Mouse (Mus musculus) hindbrain, embryonic 13.5 days (tissue): ENCODE measurements around the gene Lef1. TPM values are rescaled to one million over a fixed set of nuclear protein-coding genes. Genes with fewer than 3 reads are reported as not detected.

Source experiments
- ATAC-seq: fragments of 200-750 bp; cut with Nextera tagmentation; 2 replicates; pipeline ENCODE4 v1.8.0; 2017; ENCODE audit warnings: moderate TSS enrichment; ENCODE audit not compliant: low FRiP score
- H3K27ac ChIP-seq: fragments of 300-500 bp; sonication (generic); 2 replicates; pipeline ENCODE4 v1.5.1; 2015; ENCODE audit warnings: inconsistent platforms, mild to moderate bottlenecking, moderate library complexity
- H3K27me3 ChIP-seq: fragments of 300-500 bp; sonication (generic); 2 replicates; pipeline ENCODE4 v1.6.1; 2015; ENCODE audit warnings: mild to moderate bottlenecking, inconsistent platforms
- H3K36me3 ChIP-seq: fragments of 300-500 bp; sonication (generic); 2 replicates; pipeline ENCODE4 v1.6.1; 2015; ENCODE audit warnings: mild to moderate bottlenecking, inconsistent platforms
- H3K4me1 ChIP-seq: fragments of 300-500 bp; sonication (generic); replicated peaks from 2 replicates; pipeline ENCODE4 v1.6.1; 2015; ENCODE audit warnings: inconsistent platforms
- H3K4me2 ChIP-seq: fragments of 300-500 bp; sonication (generic); 2 replicates; pipeline ENCODE4 v1.6.1; 2015; ENCODE audit warnings: inconsistent platforms, mild to moderate bottlenecking, moderate library complexity
- H3K4me3 ChIP-seq: fragments of 300-500 bp; sonication (generic); 2 replicates; pipeline ENCODE4 v1.5.1; 2015; ENCODE audit warnings: mild to moderate bottlenecking, inconsistent platforms
- H3K9ac ChIP-seq: fragments of 300-500 bp; sonication (generic); 2 replicates; pipeline ENCODE4 v1.6.1; 2015; ENCODE audit warnings: mild to moderate bottlenecking, inconsistent platforms
- H3K9me3 ChIP-seq: fragments of 300-500 bp; sonication (generic); 2 replicates; pipeline ENCODE4 v1.6.1; 2016; ENCODE audit warnings: inconsistent platforms
- WGBS: fragments of 180-500 bp; shearing (Covaris S2); methylation state at CpG from one replicate; pipeline ENCODE4 v1.1.7; 2015; 5-methylcytosine and 5-hydroxymethylcytosine counted together
- polyA plus RNA-seq: library from polyadenylated mRNA; unstranded; fragments of >200 nt; fragmentation: Nextera tagmentation; extraction: Ambion mirVana; gene quantifications from 2 replicates; pipeline ENCODE4 v1.2.1, GENCODE M21; 2015

The Lef1 gene
- polyA plus RNA-seq, 1 experiment from 2014 or later, result 13.5 TPM

DNA sequence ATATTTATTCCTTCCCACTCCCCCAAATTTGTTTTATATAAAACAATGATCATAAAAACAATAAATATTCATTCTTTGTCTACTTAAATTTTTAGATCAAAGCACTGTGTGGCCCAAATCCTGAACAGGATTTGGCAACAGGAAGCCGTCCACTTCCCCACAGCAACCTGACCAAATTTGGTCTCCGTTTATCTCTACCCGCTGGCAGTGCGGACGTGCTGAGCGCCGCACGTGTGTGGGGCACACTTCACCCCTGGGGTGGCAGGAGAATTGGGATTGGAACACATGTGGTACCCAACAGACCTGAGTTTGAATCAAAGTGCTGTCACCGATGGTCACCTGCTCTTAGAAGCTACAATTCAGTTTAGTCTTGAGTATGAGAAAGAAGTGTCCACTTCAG is 24.3 kb upstream of the Lef1 start:
- Histone ChIP-seq H3K27me3 (peaks cover 24% of the 10 kb centered on the region), H3K9me3 (no peaks in the 10 kb centered on the region), H3K36me3 (no peaks in the 10 kb centered on the region), H3K4me2 (no peak overlapping the region), H3K4me3 (no peak overlapping the region), H3K27ac (no peak overlapping the region), H3K4me1 (peaks cover 13% of the 10 kb centered on the region), H3K9ac (no peak overlapping the region)
- whole genome bisulfite sequencing, result 79% methylated on average over 9 of the region's 9 CpGs
- no peak for ATAC-seq

DNA sequence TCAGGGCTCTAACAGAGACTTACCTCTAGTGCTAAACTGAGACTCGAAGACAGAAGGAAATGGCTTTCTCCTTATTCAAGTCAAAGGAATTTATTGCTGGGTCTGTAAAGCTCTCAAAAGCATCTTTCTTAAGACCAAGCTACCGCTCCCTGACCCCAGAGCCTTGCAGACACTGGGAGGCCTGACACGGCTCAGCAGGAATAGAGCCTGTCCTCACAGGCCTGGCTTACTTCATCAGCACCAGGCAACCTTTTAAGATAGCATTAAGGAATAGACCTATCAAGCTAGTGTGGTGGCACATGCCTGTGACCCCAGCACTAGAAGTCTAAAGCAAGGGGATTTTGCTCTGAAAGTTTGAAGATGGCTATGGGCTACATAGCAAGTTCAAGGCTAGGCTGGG is 20.6 kb upstream of the Lef1 start:
- no peaks in the 10 kb centered on the region for H3K36me3 ChIP-seq
- ATAC-seq, result no peak
- H3K9ac ChIP-seq, result no peak overlapping the region
- no peak overlapping the region for H3K4me3 ChIP-seq
- H3K27ac ChIP-seq, result no peak overlapping the region
- peaks cover 19% of the 10 kb centered on the region for H3K27me3 ChIP-seq
- H3K4me1 ChIP-seq, result peaks cover 7% of the 10 kb centered on the region
- H3K4me2 ChIP-seq, result no peak overlapping the region
- WGBS, result 46% methylated on average over 3 of the region's 3 CpGs
- H3K9me3 ChIP-seq, result no peaks in the 10 kb centered on the region

DNA sequence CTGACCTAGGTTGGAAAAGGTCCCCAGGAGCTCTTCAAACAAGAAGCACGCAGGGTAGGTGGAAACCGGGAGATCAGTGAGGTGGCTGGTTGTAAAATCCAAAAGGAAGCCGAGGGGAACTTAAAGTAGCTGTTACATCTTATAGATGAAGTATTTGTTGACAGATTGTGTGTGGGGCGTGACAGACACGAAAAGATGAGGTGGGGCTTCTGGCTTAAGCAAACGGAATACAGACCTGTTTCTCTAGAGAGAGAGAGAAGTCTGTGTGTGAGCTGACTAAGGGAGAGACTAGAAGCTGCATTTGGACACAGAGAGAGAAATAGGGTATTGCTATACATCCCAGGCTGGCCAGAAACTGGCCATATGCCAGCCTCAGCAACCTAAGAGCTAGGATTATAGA is 18.2 kb upstream of the Lef1 start:
- ATAC-seq, result no peak
- no peak overlapping the region for H3K4me3 ChIP-seq
- 78% methylated on average over 6 of the region's 6 CpGs for WGBS
- no peaks in the 10 kb centered on the region for H3K9me3 ChIP-seq
- H3K4me1 ChIP-seq, result no peaks in the 10 kb centered on the region
- H3K36me3 ChIP-seq, result no peaks in the 10 kb centered on the region
- no peak overlapping the region for H3K27ac ChIP-seq
- no peak overlapping the region for H3K4me2 ChIP-seq
- H3K9ac ChIP-seq, result no peak overlapping the region
- peaks cover 5% of the 10 kb centered on the region; the same call in 1 of the 2 replicates for H3K27me3 ChIP-seq

DNA sequence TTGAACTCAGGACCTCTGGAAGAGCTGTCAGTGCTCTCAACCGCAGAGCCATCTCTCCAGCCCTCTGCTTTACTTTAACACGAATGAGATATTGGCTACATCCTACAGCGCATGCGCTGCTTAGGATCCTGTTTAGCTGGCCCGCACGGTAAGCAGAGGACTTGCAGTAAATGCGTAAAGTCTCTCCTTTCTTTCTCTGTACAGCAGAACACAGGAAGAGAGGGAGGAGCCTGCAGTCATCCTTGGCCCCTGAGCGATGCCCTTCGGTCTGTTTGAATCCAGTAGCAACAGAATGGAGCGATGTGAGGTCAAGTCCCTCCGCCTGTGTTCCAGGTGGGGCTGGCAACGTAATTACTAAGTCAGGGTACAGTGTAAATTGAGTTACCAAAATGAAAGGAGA is 16.5 kb upstream of the Lef1 start:
- H3K4me2 ChIP-seq, result no peak overlapping the region
- 84% methylated on average over 12 of the region's 12 CpGs for WGBS
- 0 out of 2 replicates have a peak, but pooled peaks cover 3% of the 10 kb centered on the region for H3K27me3 ChIP-seq
- no peaks in the 10 kb centered on the region for H3K9me3 ChIP-seq
- H3K36me3 ChIP-seq, result no peaks in the 10 kb centered on the region
- no peak for ATAC-seq
- H3K4me1 ChIP-seq, result no peaks in the 10 kb centered on the region
- H3K9ac ChIP-seq, result no peak overlapping the region
- no peak overlapping the region for H3K4me3 ChIP-seq
- H3K27ac ChIP-seq, result no peak overlapping the region

DNA sequence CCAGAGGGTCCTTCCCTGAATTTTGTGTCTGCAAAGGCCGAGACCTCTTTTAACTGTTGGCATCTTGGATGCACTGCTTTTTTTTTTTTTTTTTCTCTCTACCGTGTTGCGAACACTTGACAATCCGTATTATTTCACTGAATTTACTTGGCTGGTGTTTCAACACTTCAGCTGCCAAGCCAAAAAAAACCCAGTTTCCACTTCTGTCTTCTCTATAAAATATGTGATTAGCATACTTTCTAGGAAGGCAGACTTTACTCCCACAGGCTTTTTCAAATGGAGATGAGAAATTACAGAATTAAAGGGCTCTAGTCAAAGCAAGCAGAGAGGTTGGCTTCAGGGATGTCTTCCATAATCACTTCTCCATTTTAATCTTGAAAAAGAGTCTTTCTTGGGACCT is 14.2 kb upstream of the Lef1 start:
- 91% methylated on average over 4 of the region's 4 CpGs for WGBS
- ATAC-seq, result no peak

DNA sequence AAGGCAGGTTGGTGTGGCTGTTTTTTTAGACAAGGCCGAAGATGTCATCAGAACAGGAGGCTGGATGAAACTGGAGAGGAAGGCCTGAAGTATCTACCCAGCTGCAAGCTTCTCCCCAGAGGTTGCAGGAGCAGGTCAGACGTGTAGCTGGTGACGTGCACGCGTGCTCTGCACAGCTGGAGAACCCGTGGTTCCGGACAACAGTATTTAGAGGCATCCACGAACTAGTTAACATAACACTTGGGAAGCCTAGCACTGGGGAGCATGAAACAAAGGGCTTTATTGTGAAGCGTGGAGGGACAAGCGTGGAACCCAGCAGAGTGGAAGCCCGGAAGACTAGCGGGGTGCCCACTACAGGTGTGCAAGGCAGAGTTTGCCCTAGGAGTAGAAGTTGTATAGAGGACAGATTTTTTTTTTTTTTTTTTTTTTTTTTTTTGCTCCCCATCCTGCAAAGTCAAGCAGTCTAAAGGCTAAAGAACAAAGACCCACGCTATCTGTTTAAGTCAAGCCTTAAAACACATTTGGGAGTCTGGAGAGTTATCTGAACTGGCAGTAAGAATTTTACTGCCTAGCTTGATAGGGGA is 8.0 kb upstream of the Lef1 start:
- Histone ChIP-seq H3K27me3 (peaks cover 63% of the 10 kb centered on the region), H3K27ac (no peak overlapping the region), H3K9me3 (no peaks in the 10 kb centered on the region), H3K4me3 (no peak overlapping the region), H3K9ac (no peak overlapping the region), H3K4me1 (peaks cover 21% of the 10 kb centered on the region), H3K36me3 (no peaks in the 10 kb centered on the region), H3K4me2 (no peak overlapping the region)
- no peak for ATAC-seq
- WGBS, result 11% methylated on average over 13 of the region's 13 CpGs

More for the DNA sequence above, 14.2 kb upstream of the Lef1 start:
- no peaks in the 10 kb centered on the region for H3K9me3 ChIP-seq
- no peaks in the 10 kb centered on the region for H3K4me1 ChIP-seq
- H3K4me3 ChIP-seq, result no peak overlapping the region
- H3K27ac ChIP-seq, result no peak overlapping the region
- H3K4me2 ChIP-seq, result no peak overlapping the region
- no peaks in the 10 kb centered on the region for H3K36me3 ChIP-seq
- no peak overlapping the region for H3K9ac ChIP-seq
- H3K27me3 ChIP-seq, result peaks cover 10% of the 10 kb centered on the region; the same call in 1 of the 2 replicates

DNA sequence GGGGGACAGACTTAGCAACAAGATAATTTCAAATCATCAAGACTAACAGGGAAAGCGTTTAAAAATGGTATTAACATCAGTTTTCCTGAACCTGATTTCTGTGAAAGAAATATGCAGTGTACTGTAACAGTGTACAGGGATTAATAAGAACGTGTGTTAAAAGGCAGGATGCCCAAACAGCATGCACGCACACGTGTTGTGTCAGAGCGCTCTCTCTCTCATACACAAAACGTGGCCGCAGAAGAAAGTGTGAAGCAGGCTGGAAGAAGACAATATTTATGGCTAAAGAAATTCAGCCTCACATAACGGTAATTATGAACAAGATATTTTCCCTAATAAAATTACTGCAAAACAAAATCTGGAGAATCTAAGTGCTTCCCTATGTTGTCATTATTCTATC is 4.9 kb upstream of the Lef1 start:
- peak overlapping the region; percentile 43 for H3K4me3 ChIP-seq
- no peaks in the 10 kb centered on the region for H3K36me3 ChIP-seq
- ATAC-seq, result no peak
- H3K9me3 ChIP-seq, result no peaks in the 10 kb centered on the region
- peaks cover 39% of the 10 kb centered on the region for H3K4me1 ChIP-seq
- H3K27me3 ChIP-seq, result peaks cover 91% of the 10 kb centered on the region
- no peak overlapping the region for H3K27ac ChIP-seq
- H3K9ac ChIP-seq, result no peak overlapping the region
- WGBS, result 51% methylated on average over 8 of the region's 8 CpGs
- peak overlapping the region; percentile 64; the same call in 1 of the 2 replicates for H3K4me2 ChIP-seq

DNA sequence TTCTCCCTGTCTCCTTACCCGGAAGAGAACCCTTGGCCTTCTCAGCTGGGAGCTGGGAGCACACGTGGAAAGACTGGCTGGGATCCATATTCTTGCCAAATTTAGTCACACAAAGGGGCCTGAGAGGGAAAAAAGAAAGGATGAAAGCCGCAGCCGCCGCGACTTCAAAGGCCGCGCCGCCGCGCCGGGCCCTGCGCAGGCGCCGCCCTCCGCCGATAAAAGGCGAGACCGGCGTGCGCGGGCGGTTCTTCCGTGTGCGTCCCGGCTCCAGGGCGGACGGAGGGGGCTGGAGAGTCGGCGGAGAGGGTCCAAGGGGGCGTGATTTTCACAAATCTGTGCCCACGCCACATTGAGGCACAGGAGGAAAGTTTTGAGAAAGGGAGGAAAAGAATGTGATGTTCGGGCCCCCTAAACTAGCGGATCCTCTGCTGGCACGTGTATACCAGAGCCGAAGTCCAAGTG is 4.3 kb upstream of the Lef1 start:
- Histone ChIP-seq H3K27me3 (peaks cover 89% of the 10 kb centered on the region), H3K4me2 (peak overlapping the region; percentile 64), H3K9ac (peak overlapping the region; percentile 29; the same call in 1 of the 2 replicates), H3K27ac (no peak overlapping the region), H3K4me3 (peak overlapping the region; percentile 43), H3K9me3 (no peaks in the 10 kb centered on the region), H3K4me1 (peaks cover 45% of the 10 kb centered on the region), H3K36me3 (no peaks in the 10 kb centered on the region)
- under 1% methylated on average over 36 of the region's 36 CpGs for WGBS
- peak; percentile 77 for ATAC-seq

DNA sequence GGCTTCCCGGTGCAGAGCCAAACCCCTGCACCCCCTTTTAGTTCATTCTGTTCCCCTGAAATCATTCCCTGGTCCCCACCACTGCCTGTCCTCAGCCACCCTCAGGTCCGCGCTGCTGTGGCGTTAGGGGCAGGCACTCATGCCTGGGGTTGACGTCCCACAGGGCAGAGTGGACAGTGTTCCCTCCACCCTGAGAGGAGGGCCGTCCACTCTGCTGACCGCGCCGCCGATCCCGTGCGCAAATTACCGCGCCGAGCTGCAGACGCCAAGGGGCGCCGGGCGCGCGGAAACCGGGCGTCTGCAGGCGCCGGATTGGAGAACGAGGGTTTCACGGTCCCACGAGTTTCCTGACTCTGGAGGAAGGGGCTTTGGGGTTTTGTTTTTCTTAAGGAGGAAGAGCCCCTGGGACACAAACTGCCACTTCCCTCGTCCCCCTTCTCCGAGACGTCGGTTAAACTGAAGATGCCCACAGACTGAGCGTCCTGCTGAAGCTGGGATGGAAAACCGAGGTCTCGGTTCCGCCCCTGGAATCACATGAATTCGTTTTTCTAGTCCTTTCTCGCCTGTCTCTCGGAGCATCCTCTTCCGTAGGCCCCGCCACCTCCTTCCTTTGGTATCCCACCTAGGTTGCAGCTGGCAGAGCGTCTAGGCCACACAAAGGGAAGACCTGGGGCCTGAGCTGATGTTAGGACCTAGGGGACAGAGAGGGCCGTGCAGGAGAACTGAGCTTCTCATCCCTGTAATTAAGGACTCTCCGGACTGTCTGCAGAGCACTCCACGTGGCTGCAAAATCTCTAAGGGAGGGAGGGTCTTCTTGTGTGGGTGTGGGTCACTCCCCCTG is 3.6 kb upstream of the Lef1 start:
- H3K4me1 ChIP-seq, result peaks cover 52% of the 10 kb centered on the region
- ATAC-seq, result peak; percentile 23; the same call in 1 of the 2 replicates

DNA sequence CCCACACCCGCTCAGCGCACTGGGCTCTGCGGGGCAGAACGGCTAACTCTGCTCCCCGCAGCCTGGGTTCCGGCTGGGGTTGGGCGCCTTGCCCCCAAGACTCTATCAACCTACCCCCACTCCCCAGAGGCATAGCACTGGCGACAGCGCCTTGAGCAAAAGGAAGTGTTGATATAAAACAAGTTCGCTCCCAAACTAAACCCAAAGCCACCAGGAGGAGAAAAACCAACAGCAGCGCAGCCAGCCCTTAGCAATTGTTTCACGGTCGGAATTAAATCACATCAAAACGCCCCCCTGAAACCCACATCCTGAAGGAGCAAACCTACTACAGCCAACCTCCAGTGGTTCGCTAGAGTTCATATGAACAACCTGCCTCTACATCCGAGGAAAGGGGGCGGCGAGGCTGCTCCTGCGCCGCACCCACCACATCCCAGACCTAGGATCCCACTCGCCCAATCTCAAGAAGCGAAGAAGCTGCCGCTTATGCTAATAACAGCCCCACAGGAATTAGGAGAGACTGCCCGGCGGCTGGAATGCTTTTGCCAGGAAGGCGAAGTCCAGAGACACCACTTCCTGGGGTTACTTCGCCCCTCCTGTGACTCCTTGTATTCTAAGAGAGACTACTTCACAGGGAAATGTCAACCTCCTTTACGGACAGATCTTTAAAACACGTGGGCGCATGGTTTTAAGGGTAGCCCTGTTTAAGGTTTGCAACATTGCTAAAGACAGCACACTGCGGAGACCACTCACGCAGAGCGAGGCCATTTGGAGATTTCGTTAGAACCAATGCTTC is 2.8 kb upstream of the Lef1 start:
- Histone ChIP-seq H3K27ac (0 out of 2 replicates have a peak overlapping the region, but pooled peaks have one; percentile 8), H3K4me2 (peak overlapping the region; percentile 64), H3K9me3 (no peaks in the 10 kb centered on the region), H3K9ac (no peak overlapping the region), H3K27me3 (peaks cover 91% of the 10 kb centered on the region), H3K4me1 (peaks cover 57% of the 10 kb centered on the region), H3K36me3 (no peaks in the 10 kb centered on the region), H3K4me3 (peak overlapping the region; percentile 43)
- WGBS, result under 1% methylated on average over 34 of the region's 34 CpGs
- ATAC-seq, result no peak

More for the DNA sequence above, 3.6 kb upstream of the Lef1 start:
- Histone ChIP-seq H3K27ac (0 out of 2 replicates have a peak overlapping the region, but pooled peaks have one; percentile 8), H3K9ac (peak overlapping the region; percentile 29; the same call in 1 of the 2 replicates), H3K4me2 (peak overlapping the region; percentile 64), H3K27me3 (peaks cover 92% of the 10 kb centered on the region), H3K4me3 (peak overlapping the region; percentile 43), H3K36me3 (no peaks in the 10 kb centered on the region), H3K9me3 (no peaks in the 10 kb centered on the region)
- under 1% methylated on average over 45 of the region's 45 CpGs for WGBS

DNA sequence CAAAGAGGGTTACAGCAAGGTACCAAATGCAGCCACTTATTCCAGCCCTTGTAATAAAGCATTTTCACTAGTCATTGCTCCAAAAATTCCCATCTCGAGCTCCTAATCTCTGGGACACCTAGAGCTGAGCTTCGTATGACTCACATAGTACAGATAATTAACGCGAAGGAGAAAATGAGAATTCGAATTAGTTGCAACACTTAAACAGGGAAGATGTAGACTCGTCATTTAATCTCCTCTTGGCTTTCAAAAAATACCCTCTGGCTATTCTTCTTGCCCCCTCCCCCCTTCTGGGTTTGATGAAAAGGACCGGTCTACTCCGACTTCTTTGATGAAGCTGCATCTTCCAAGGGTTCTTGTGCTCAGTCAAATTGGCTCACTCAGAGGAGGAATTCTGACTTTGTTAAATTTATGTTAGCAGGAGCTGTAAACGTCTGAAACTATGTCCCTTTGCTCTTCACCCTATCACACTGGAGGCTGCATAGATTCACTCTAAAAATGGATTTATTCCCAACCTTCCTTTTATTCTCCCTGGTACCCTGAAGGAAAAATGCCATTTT is 2.1 kb upstream of the Lef1 start:
- no peak overlapping the region for H3K4me3 ChIP-seq

More for the DNA sequence above, 2.1 kb upstream of the Lef1 start:
- Histone ChIP-seq H3K27ac (no peak overlapping the region), H3K4me2 (peak overlapping the region; percentile 64; the same call in 1 of the 2 replicates), H3K9me3 (no peaks in the 10 kb centered on the region), H3K27me3 (peaks cover 91% of the 10 kb centered on the region), H3K9ac (no peak overlapping the region), H3K4me1 (peaks cover 60% of the 10 kb centered on the region), H3K36me3 (no peaks in the 10 kb centered on the region)
- 1% methylated on average over 9 of the region's 9 CpGs for WGBS
- no peak for ATAC-seq
